Mouse (Mus musculus) forelimb bud, embryonic 11.5 days (tissue): ENCODE data around the gene Sec31b.

Experiments used
- DNase-seq: peaks from one replicate; pipeline ENCODE4 v3.0.0-alpha.2; 2012; ENCODE audit warnings: low read depth, low spot score

The Sec31b gene

GRCm38 (mm10) chr19:44535376-44535775, 10.3 kb downstream of the Sec31b start:
- DNase-seq: no peak

DNA sequence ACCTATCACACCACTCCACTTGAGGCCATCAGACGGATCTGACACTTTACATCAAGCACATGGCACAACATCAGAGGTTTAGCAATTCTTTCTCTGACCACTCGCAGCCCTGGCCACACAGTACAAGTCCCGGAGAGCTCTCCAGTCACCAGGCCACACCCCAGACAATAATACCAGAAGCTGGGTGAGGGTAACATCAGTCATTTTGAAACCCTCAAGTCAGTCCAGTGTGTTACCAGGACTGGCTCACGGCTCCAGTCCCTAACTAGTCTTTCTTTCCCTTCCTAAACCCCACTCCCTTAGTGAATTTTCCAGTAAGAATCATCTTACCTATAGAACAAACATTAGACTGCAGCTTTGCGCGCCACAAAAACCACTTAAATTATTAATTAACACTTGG, 15.6 kb downstream of the Sec31b start:
- no peak for DNase-seq

DNA sequence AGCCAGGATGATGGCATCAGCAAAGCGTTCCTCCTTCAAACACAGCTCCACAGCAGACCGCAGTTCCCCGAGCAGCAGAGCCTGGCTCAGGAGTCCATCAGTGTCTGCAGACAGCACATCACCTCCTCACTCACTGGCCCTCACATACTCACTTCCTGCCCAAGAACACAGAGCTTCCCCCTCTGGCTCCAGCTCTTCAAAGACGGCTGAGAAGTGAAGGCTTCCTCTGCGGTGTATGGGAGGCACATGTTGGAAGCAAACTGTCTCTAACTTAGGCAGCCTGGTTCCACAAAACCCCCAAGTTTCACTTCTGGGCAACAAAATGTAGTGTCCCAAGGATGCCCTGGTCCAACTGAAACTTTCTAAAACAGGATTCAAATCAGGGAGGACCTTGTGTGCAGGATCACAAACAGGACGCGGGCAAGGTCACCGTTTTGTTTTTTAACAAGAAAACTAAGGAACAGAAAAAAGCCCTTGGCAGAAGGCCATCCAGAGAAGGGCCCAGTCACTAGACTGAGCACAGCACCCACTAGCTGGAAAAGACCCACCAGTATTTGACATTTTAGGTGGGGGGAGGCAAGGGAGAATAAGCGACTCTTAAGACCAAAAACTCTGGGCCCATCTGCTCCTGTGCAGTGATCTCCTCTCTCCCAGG, 20.0 kb downstream of the Sec31b start:
- no peak for DNase-seq

- DNase-seq: no peak
These were observed 26.5 kb downstream of the Sec31b start for GRCm38 (mm10) chr19:44519152-44519551.

GRCm38 (mm10) chr19:44517996-44518768, 27.5 kb downstream of the Sec31b start:
- DNase-seq: no peak

DNA sequence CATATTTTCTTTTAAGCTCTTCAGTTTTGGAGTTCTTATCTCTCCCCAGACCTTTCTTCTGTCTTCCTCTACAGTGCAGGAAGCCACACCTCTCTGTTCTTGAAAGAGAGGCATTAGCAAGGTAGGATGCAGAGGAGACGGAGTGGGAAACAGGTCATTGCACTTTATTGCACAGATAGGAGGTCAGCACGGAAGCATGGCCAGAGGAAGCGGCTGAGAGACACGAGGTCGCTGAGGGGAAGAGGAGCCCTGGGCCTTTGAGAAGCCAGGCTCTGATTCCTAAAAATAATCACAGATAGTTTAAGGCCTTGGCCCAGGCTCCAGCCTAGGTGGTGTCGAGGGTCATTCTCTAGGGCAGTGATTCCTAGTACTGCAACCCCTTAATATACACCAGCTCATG, 29.9 kb downstream of the Sec31b start:
- DNase-seq: no peak

GRCm38 (mm10) chr19:44514521-44515451, 30.9 kb downstream of the Sec31b start:
- DNase-seq: no peak

- no peak for DNase-seq
These were observed 31.7 kb downstream of the Sec31b start for GRCm38 (mm10) chr19:44513921-44514482.

GRCm38 (mm10) chr19:44513054-44513833, 32.4 kb downstream of the Sec31b start:
- DNase-seq: no peak

- no peak for DNase-seq
These were observed 33.1 kb downstream of the Sec31b start for GRCm38 (mm10) chr19:44512601-44513000.

DNA sequence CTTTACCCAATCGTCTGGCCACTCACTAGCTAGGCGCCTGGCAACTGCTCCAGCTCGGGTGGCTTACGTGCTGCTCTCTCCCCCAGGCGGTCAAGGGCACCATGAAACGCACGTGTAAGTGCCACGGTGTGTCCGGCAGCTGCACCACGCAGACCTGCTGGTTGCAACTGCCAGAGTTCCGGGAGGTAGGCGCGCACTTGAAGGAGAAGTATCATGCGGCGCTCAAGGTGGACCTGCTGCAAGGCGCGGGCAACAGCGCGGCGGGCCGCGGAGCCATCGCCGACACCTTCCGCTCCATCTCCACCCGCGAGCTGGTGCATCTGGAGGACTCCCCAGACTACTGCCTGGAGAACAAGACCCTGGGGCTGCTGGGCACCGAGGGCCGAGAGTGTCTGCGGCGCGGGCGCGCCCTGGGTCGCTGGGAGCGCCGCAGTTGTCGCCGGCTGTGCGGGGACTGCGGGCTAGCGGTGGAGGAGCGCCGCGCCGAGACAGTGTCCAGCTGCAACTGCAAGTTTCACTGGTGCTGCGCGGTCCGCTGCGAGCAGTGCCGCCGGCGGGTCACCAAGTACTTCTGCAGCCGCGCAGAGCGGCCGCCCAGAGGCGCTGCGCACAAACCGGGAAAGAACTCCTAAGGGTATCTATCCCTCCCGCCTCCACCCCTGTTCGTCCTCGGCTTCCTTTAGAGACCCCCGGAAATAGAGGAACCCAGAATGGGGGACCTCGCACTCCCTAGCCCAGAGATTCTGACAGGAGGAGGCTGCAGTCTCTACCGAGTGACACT, 34.0 kb downstream of the Sec31b start:
- DNase-seq: peak; percentile 40

GRCm38 (mm10) chr19:44510534-44511175, 35.0 kb downstream of the Sec31b start:
- no peak for DNase-seq

DNA sequence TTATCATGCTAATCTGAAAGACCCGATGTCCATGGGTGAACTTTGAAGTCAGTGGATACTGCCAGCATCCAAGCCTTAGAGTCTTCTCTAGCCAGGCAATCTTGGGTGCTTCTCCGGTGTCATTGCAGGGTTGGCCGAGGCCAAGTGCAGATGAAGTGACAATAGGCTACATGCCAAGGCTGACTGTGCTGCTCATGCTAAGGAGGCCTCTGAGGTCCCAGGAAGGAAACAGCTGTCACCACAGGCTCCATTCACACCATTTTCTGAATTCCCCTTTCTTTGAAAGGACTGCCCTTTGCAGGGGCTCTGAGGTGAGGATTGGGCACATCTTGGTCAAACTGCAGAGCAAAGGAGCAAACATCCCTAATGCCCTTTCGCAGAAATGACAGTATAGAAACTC, 42.9 kb downstream of the Sec31b start:
- DNase-seq: no peak

DNA sequence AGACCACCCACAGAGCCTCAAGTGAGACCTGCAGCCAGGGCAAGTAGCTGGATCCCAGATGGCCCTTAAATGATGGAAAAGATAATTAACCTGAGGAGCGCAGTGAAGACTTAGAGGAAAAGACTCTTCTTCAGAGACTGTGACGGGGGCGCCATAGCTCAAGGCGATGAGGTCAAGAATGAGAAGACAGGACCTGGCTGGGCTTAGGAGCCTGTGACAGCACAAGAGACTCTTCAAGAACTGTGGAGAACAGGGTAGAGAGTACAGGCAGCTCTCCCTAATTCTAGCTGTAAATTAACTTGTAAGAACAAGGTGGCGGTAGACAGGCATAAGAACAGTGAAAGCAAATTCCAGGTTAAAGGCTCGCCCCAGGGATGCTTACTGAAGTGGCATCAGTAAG, 43.7 kb downstream of the Sec31b start:
- DNase-seq: no peak

DNA sequence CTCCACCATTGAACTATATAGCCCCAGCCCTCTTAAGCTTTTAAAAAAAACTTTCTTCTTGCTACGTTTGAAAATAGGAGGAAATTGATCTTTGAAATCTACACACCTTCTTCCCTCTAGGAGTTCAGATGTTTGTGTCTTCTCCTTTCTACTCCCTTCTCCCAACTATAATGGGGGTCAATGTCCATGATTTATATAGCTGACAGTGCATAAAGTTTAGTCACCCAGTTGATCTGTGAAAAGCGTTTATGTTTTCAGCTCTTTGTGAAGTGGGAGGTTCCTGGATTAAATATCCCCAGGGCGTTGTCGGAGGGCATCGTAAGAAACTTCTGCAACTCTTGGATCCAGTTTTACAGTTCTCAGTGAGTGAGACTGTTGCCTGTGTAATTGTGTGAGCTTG, 45.4 kb downstream of the Sec31b start:
- DNase-seq: no peak

GRCm38 (mm10) chr19:44498936-44499335, 46.7 kb downstream of the Sec31b start:
- DNase-seq: no peak

DNA sequence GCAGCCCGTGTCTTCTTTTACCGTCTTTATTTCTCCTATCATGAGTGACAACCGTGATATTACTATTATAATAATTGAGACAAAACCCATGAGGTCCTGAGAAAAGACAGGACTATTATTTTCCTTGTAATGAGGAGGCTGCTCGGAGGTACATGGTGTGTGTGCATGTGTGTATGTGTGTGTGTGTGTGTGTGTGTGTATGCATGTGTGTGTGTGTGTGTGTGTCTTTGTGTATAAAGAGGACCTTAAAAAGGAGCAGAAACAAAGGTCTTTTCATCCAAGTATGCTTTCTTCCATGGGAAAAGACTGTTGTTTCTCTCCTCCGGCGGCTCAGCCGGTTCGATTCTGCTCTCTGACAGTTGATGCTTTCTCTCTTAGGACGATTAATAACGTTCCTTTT, 48.7 kb downstream of the Sec31b start:
- DNase-seq: no peak

DNA sequence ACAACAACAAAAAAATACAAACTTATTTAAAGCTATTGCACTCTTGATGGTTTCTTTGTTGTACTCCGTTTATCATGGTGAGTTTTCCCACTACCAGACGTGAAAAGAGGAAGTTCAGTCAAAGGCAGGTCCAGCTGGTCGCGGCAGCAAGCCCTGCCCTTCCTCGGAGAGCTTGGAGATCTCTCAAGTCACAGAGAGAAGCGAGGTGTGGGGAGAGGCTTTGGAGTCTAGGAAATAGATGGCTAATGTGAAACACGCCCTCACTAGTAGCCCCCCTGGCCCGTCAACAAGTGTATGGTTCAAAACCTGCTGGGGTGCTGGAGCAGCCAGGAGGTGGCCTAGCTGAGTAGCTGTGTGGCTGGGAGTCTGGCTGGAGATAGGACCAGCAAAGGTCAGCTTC, 49.2 kb downstream of the Sec31b start:
- no peak for DNase-seq

DNA sequence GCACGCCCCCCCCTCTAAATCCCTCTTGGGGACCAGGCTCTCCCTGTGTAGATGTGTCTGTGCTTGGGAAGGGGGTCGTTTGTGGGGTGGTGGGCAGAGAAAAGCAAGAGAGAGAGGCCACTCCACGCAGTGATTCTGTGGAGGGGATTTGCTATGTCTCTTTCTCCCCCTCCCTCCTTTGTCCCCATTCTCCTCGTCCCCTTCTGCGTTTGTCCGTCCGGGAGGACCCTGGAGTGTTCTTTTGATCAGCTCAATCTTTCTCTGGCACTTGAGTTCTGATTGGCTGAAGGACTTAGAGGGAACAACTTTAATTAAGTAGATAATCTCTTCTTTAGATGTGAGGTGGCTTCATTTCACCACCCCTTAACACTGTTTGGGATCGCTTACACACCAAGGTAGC, 52.5 kb downstream of the Sec31b start, which contains the start of gene Wnt8b:
TSS of gene Wnt8b (plus strand) at position 345 of the 400 bp plus-strand sequence.
- DNase-seq: no peak

DNA sequence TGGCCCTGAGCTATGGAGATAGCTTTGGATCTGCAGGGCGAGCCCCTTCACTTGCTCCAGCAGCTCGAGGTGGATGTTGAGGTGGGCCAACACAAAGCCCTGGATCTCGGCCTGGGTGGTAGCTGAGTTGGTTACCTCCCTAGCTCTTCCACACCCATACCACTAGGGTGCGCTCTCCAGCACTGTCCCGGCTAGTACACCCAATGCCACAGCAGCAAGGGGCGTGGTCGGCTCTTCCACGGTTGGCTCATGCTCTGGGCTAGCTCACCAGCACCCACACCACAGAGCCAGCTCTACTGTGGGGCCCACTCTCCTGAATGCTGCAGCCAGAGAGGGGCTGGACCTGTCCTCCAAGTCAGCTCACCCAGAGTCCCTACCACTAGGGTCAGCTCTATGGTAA, 58.4 kb downstream of the Sec31b start:
- DNase-seq: no peak
